Mouse (Mus musculus): Measurements from ENCODE around the gene Bcar1.

DNA sequence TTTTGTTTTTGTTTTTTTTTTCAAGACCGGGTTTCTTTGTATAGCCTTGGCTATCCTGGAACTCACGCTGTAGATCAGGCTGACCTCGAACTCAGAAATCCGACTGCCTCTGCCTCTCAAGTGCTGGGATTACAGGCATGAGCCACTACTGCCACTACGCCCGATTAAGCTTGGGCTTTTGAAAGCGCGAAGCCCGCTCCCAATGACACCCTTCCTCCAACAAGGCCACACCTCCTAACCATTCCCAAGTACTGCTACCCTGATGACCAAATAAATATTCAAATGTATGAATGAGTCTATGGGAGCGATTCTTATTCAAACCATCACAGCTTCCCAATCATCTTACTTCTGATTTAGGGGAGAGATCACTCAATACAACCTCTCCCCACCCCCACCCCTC lies 46.0 kb downstream of the Bcar1 start:
- TF ChIP-seq CTCF (IDR thresholded peaks at IDR 0.05; ENCODE audit: control insufficient read depth, insufficient read depth, insufficient read length) (no peak), MAX (IDR thresholded peaks at IDR 0.05) (no peak), CEBPB (IDR thresholded peaks at IDR 0.05; ENCODE audit: low read depth) (no peak), USF1 (IDR thresholded peaks at IDR 0.05; ENCODE audit: low read depth) (no peak), MYOG (IDR thresholded peaks at IDR 0.05; ENCODE audit: control insufficient read depth, extremely low read depth, insufficient read length) (no peak)
